In genomic region chr3:86955376-86955775, GRCm38 (mm10) we compare ENCODE assay signal across 34 mouse cellular contexts. TPM values are rescaled to one million over a fixed set of nuclear protein-coding genes. Genes with fewer than 3 reads are reported as not detected.
A peak's percentile ranks its signal among the peaks of the same experiment; 100 is the strongest.
DNase-seq lines count a peak whose midpoint lies in the region; ATAC-seq lines count a peak whose summit lies in the region.
"Had no signal": no experiment of that assay in that cellular context is flagged by ENCODE, and none has a peak within 500 bp of the region (broad histone marks: within the 10 kb centered on the region; RNA-seq: fewer than 3 reads in every experiment).

No protein-coding gene starts in this region.

- H3K9ac ChIP-seq in embryonic facial prominence, embryonic 14.5 days (ENCODE audit: low read depth, low read length) = no peak overlapping the region
- H3K9ac ChIP-seq: forebrain, embryonic 15.5 days; hindbrain, embryonic 12.5 days; intestine, embryonic 15.5 days; limb, embryonic 15.5 days; liver, embryonic 14.5 days; midbrain, embryonic 15.5 days; neural tube, embryonic 12.5 days had no signal

- 11% methylated on average over 4 of the region's 4 CpGs for WGBS in embryonic facial prominence, embryonic 14.5 days

- no peak overlapping the region for H3K27ac ChIP-seq in embryonic facial prominence, embryonic 14.5 days (replicated peaks; ENCODE audit: low read depth, low read length)
- H3K27ac ChIP-seq: forebrain, embryonic 15.5 days; hindbrain, embryonic 12.5 days; hindbrain, postnatal 0 days; intestine, embryonic 15.5 days; limb, embryonic 10.5 days; limb, embryonic 15.5 days; liver, embryonic 14.5 days; midbrain, embryonic 10.5 days; midbrain, embryonic 15.5 days; neural tube, embryonic 12.5 days had no signal

- H3K4me3 ChIP-seq in embryonic facial prominence, embryonic 14.5 days (ENCODE audit: low read depth, low read length) = no peak overlapping the region
- H3K4me3 ChIP-seq: forebrain, embryonic 15.5 days; hindbrain, embryonic 12.5 days; intestine, embryonic 15.5 days; limb, embryonic 10.5 days; limb, embryonic 15.5 days; midbrain, embryonic 10.5 days; midbrain, embryonic 15.5 days; myocyte; neural tube, embryonic 12.5 days had no signal

- peak; percentile 33 for DNase-seq in embryo, embryonic 10 days (ENCODE audit: low spot score)
- DNase-seq in embryo, embryonic 11 days = no peak
- DNase-seq in ES-CJ7 (ENCODE audit: low read depth, low spot score) (peak; percentile 19), adipocyte (ENCODE audit: low spot score) (peak; percentile 11)
- DNase-seq in embryonic facial prominence, embryonic 14.5 days (ENCODE audit: low spot score) = peak; percentile 8
- DNase-seq in cerebellum, postnatal 25 days = no peak
- no peak for DNase-seq in testis, postnatal 14 days (ENCODE audit: low spot score)
- DNase-seq in urinary bladder, postnatal 36 days (ENCODE audit: low spot score in 2 of 2) = no peak
- DNase-seq: adrenal gland, adult 8-10 months; cerebellum, adult 8-10 months; cerebellum, postnatal 36 days; gastrocnemius, postnatal 25 days; heart, adult 11 months; heart, postnatal 36 days; kidney, adult 8-10 months; kidney, postnatal 10 days; layer of hippocampus, adult 9-11 months; lung, adult 2 months; lung, postnatal 10 days; right cerebral cortex, adult 18-20 months; spleen, adult 18-20 months; thymus, adult 18-20 months had no signal

- ATAC-seq in embryonic facial prominence, embryonic 14.5 days (ENCODE audit: low read depth) = no peak
- ATAC-seq: forebrain, embryonic 15.5 days; hindbrain, postnatal 0 days; intestine, embryonic 15.5 days; midbrain, embryonic 15.5 days had no signal

- peaks cover 4% of the 10 kb centered on the region; the same call in 1 of the 2 replicates for H3K4me1 ChIP-seq in embryonic facial prominence, embryonic 14.5 days (ENCODE audit: control insufficient read depth, insufficient read depth, low read length)
- H3K4me1 ChIP-seq: forebrain, embryonic 15.5 days; hindbrain, embryonic 12.5 days; intestine, embryonic 15.5 days; limb, embryonic 15.5 days; midbrain, embryonic 15.5 days; neural tube, embryonic 12.5 days had no signal

- peaks cover 8% of the 10 kb centered on the region; the same call in 1 of the 2 replicates for H3K9me3 ChIP-seq in embryonic facial prominence, embryonic 14.5 days (ENCODE audit: control insufficient read depth, low read length)
- H3K9me3 ChIP-seq: forebrain, embryonic 15.5 days; intestine, embryonic 15.5 days; limb, embryonic 10.5 days; limb, embryonic 15.5 days; midbrain, embryonic 15.5 days had no signal

- no peaks in the 10 kb centered on the region for H3K36me3 ChIP-seq in embryonic facial prominence, embryonic 14.5 days (ENCODE audit: control insufficient read depth, insufficient read depth, low read length)
- H3K36me3 ChIP-seq: forebrain, embryonic 15.5 days; hindbrain, embryonic 12.5 days; intestine, embryonic 15.5 days; limb, embryonic 10.5 days; limb, embryonic 15.5 days; midbrain, embryonic 10.5 days; midbrain, embryonic 15.5 days; neural tube, embryonic 12.5 days had no signal

- no peaks in the 10 kb centered on the region for H3K27me3 ChIP-seq in embryonic facial prominence, embryonic 14.5 days (replicated peaks; ENCODE audit: control insufficient read depth, insufficient read depth, low read length)
- H3K27me3 ChIP-seq: forebrain, embryonic 15.5 days; hindbrain, embryonic 12.5 days; intestine, embryonic 15.5 days; limb, embryonic 15.5 days; midbrain, embryonic 15.5 days; neural tube, embryonic 12.5 days had no signal

- no peak overlapping the region for H3K4me2 ChIP-seq in embryonic facial prominence, embryonic 14.5 days (ENCODE audit: low read depth, low read length)
- H3K4me2 ChIP-seq: forebrain, embryonic 15.5 days; heart, embryonic 11.5 days; hindbrain, embryonic 12.5 days; intestine, embryonic 15.5 days; limb, embryonic 15.5 days; midbrain, embryonic 15.5 days; neural tube, embryonic 12.5 days had no signal

RNA-seq across cellular contexts. Expression of gene Dclk2, which starts 34.7 kb away (rescaled TPM):
- 9.9 and 13.0 TPM in 2 replicates for polyA plus RNA-seq in embryonic facial prominence, embryonic 14.5 days (2014; fragmentation: Nextera tagmentation; extraction: Ambion mirVana)

RNA-seq across cellular contexts. Expression of gene Cd1d1, which starts 43.9 kb away (rescaled TPM):
- 26.6 and 27.4 TPM in 2 replicates for polyA plus RNA-seq in embryonic facial prominence, embryonic 14.5 days (2014; fragmentation: Nextera tagmentation; extraction: Ambion mirVana)

Comparison
In these comparisons a context has a peak if more than half of its experiments do, and no peak if none do; other contexts are left out.
1. DNase-seq: peak in embryo, embryonic 10 days (single experiment), ES-CJ7 (single experiment), adipocyte (single experiment) and embryonic facial prominence, embryonic 14.5 days (single experiment); none in embryo, embryonic 11 days (single experiment), cerebellum, postnatal 25 days (0 of 2), testis, postnatal 14 days (single experiment) and urinary bladder, postnatal 36 days (0 of 2).